12 mouse cellular contexts compared by ENCODE assay signal in the genomic region with DNA sequence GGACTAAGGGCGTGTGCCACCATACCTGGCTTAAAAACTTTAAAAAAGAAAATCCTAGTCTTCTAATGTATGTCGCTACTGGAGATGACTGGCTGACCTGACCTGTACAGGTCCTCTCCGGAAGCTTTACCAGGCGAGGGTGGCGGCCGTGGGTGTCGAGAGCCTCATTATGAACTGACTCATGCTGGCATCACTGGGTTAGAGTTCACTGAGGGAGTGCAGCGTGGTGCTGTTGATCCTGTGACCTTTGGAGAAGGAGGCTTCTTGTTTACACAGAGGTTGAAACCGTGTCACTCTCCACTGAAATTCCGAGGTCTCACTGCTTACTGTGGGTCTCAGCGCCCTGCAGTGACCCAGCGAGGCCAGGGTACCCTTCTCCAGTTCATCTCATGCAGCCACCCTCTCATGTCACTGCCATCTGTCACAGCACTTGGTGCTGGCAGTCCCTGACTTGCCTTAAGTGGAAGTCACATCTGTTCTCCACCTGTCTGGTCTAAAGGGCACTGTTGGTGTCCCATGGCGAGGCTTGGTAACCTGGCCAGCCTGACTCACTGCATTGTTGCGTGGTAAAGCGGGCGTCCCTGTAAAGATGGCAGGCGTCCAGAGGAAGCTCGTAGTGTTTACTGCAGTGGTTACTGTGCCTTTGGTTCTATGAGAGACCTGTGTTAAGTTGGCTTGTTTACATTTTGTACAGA. TPM values are rescaled to one million over a fixed set of nuclear protein-coding genes. Genes with fewer than 3 reads are reported as not detected.
A peak's percentile ranks its signal among the peaks of the same experiment; 100 is the strongest.
DNase-seq lines count a peak whose midpoint lies in the region; ATAC-seq and TF ChIP-seq lines count a peak whose summit lies in the region.
"Had no signal": no experiment of that assay in that cellular context is flagged by ENCODE, and none has a peak within 500 bp of the region (broad histone marks: within the 10 kb centered on the region; RNA-seq: fewer than 3 reads in every experiment).

No protein-coding gene starts in this region.

- peaks cover 39% of the 10 kb centered on the region for H3K4me1 ChIP-seq in liver, embryonic 12.5 days
- H3K4me1 ChIP-seq in small intestine, adult 2 months (ENCODE audit: control insufficient read depth, insufficient read depth, insufficient read length, low read length), result peaks cover 40% of the 10 kb centered on the region
- H3K4me1 ChIP-seq in midbrain, embryonic 11.5 days (ENCODE audit: control insufficient read depth, insufficient read depth, low read length), result no peaks in the 10 kb centered on the region

- WGBS in liver, embryonic 12.5 days (ENCODE audit: insufficient replicate concordance), result 72% methylated on average over 18 of the region's 18 CpGs
- 31% methylated on average over 18 of the region's 18 CpGs for WGBS in small intestine, adult 2 months
- WGBS in midbrain, embryonic 11.5 days, result 79% methylated on average over 18 of the region's 18 CpGs

- no peak for TF ChIP-seq POLR2A in small intestine, adult 2 months (IDR thresholded peaks at IDR 0.05; ENCODE audit: low read depth, low read length)

- peak overlapping the region; percentile 23; the same call in 1 of the 2 replicates for H3K27ac ChIP-seq in liver, embryonic 12.5 days
- H3K27ac ChIP-seq in small intestine, adult 2 months (ENCODE audit: insufficient read depth, low read depth, low read length), result peak overlapping the region; percentile 93
- no peak overlapping the region for H3K27ac ChIP-seq in midbrain, embryonic 11.5 days (ENCODE audit: low read depth, low read length)
- H3K27ac ChIP-seq: heart, embryonic 13.5 days; hindbrain, embryonic 15.5 days had no signal

- no peak overlapping the region for H3K9ac ChIP-seq in liver, embryonic 12.5 days
- H3K9ac ChIP-seq in midbrain, embryonic 11.5 days (ENCODE audit: low read length), result no peak overlapping the region
- H3K9ac ChIP-seq: heart, embryonic 13.5 days; hindbrain, embryonic 15.5 days had no signal

- H3K4me2 ChIP-seq in liver, embryonic 12.5 days, result no peak overlapping the region
- H3K4me2 ChIP-seq in midbrain, embryonic 11.5 days, result no peak overlapping the region
- H3K4me2 ChIP-seq: heart, embryonic 13.5 days; hindbrain, embryonic 15.5 days had no signal

- ATAC-seq in liver, embryonic 12.5 days, result peak; percentile 39; the same call in 1 of the 2 replicates
- ATAC-seq in megakaryocyte-erythroid progenitor cell, adult 5-6 weeks (replicated peaks; ENCODE audit: low FRiP score, low TSS enrichment, poor library complexity, severe bottlenecking), result no peak
- no peak for ATAC-seq in midbrain, embryonic 11.5 days (ENCODE audit: low FRiP score)

- DNase-seq in embryo, embryonic 10 days (ENCODE audit: low spot score), result peak; percentile 21
- no peak for DNase-seq in embryo, embryonic 9.5 days (ENCODE audit: extremely low spot score)
- peak; percentile 78 for DNase-seq in gastrocnemius, adult 18-20 months (ENCODE audit: low spot score)
- DNase-seq in midbrain, embryonic 11.5 days (ENCODE audit: low spot score, missing footprints), result no peak
- no peak for DNase-seq in heart, adult 9 months (ENCODE audit: low spot score in 2 of 2)
- DNase-seq: kidney, postnatal 14 days had no signal

- H3K27me3 ChIP-seq in liver, embryonic 12.5 days (replicated peaks), result no peaks in the 10 kb centered on the region
- H3K27me3 ChIP-seq in small intestine, adult 2 months (ENCODE audit: control insufficient read depth, insufficient read depth, low read length), result no peaks in the 10 kb centered on the region
- H3K27me3 ChIP-seq in midbrain, embryonic 11.5 days (ENCODE audit: control insufficient read depth, insufficient read depth, low read length), result no peaks in the 10 kb centered on the region
- H3K27me3 ChIP-seq: hindbrain, embryonic 15.5 days had no signal

- TF ChIP-seq CTCF in small intestine, adult 2 months (IDR thresholded peaks at IDR 0.05; ENCODE audit: extremely low read depth, insufficient read length, insufficient replicate concordance, low read depth, low read length), result no peak

- H3K36me3 ChIP-seq in liver, embryonic 12.5 days, result peaks cover 17% of the 10 kb centered on the region; the same call in 1 of the 2 replicates
- peaks cover 22% of the 10 kb centered on the region for H3K36me3 ChIP-seq in small intestine, adult 2 months (ENCODE audit: control insufficient read depth, insufficient read depth, low read length)
- H3K36me3 ChIP-seq in midbrain, embryonic 11.5 days (ENCODE audit: control insufficient read depth, insufficient read depth, low read length), result no peaks in the 10 kb centered on the region

- H3K4me3 ChIP-seq in liver, embryonic 12.5 days, result no peak overlapping the region
- peak overlapping the region; percentile 21 for H3K4me3 ChIP-seq in small intestine, adult 2 months (ENCODE audit: low read depth, low read length)
- no peak overlapping the region for H3K4me3 ChIP-seq in midbrain, embryonic 11.5 days (ENCODE audit: low read depth, low read length)
- H3K4me3 ChIP-seq: erythroblast, embryonic 14.5 days; heart, embryonic 13.5 days; hindbrain, embryonic 15.5 days had no signal

- H3K9me3 ChIP-seq in liver, embryonic 12.5 days (replicated peaks), result no peaks in the 10 kb centered on the region
- no peaks in the 10 kb centered on the region for H3K9me3 ChIP-seq in midbrain, embryonic 11.5 days (ENCODE audit: control insufficient read depth, low read length)
- H3K9me3 ChIP-seq: heart, embryonic 13.5 days; hindbrain, embryonic 15.5 days had no signal

RNA-seq across cellular contexts. Expression of a gene that starts 21.3 kb away (rescaled TPM):
- total RNA-seq in gastrocnemius, adult 18-20 months (2021), result 10 to 100 TPM; 34.3 to 41.6 TPM
- polyA plus RNA-seq in liver, embryonic 12.5 days (2016; fragmentation: Nextera tagmentation; extraction: Ambion mirVana), result 10.5 and 12.8 TPM in 2 replicates
- 42.9 and 94.1 TPM in 2 replicates for polyA plus RNA-seq in small intestine, adult 2 months (2012; rRNA removed)
- 38.8 and 63.3 TPM in 2 replicates for total RNA-seq in megakaryocyte-erythroid progenitor cell, adult 5-6 weeks (2014; fragmentation: Nextera tagmentation)
- 9.1 and 17.6 TPM in 2 replicates for total RNA-seq in megakaryocyte-erythroid progenitor cell, adult 5-6 weeks (2017)
- polyA plus RNA-seq in midbrain, embryonic 11.5 days (2014; fragmentation: Nextera tagmentation; extraction: Ambion mirVana), result 11.7 and 12.7 TPM in 2 replicates

RNA-seq across cellular contexts. Expression of a gene that starts 50.0 kb away (rescaled TPM):
- 1 to 10 TPM in 1 of 2 experiments, under 1 TPM in 1; 0.91 to 1.4 TPM for total RNA-seq in gastrocnemius, adult 18-20 months (2021)
- 0.11 and 0.37 TPM in 2 replicates for polyA plus RNA-seq in liver, embryonic 12.5 days (2016; fragmentation: Nextera tagmentation; extraction: Ambion mirVana)
- 4.0 and 39.0 TPM in 2 replicates for polyA plus RNA-seq in small intestine, adult 2 months (2012; rRNA removed)
- 1.5 TPM in 1 of 2 replicates, not detected in the other for total RNA-seq in megakaryocyte-erythroid progenitor cell, adult 5-6 weeks (2014; fragmentation: Nextera tagmentation)
- not detected in 2 replicates for total RNA-seq in megakaryocyte-erythroid progenitor cell, adult 5-6 weeks (2017)
- polyA plus RNA-seq in midbrain, embryonic 11.5 days (2014; fragmentation: Nextera tagmentation; extraction: Ambion mirVana), result 0.72 and 1.1 TPM in 2 replicates
- polyA plus RNA-seq: erythroblast, embryonic 14.5 days had no signal

Comparison
In these comparisons a context has a peak if more than half of its experiments do, and no peak if none do; other contexts are left out.
1. DNase-seq: peak in embryo, embryonic 10 days (single experiment) and gastrocnemius, adult 18-20 months (single experiment); none in embryo, embryonic 9.5 days (single experiment), midbrain, embryonic 11.5 days (single experiment) and heart, adult 9 months (0 of 2).